Mouse (Mus musculus) forebrain, embryonic 16.5 days (tissue): Measurements from ENCODE around the gene Crtc2. TPM values are rescaled to one million over a fixed set of nuclear protein-coding genes. Genes with fewer than 3 reads are reported as not detected.

Experiments used
- ATAC-seq: fragments of 200-750 bp; cut with Nextera tagmentation; 2 replicates; pipeline ENCODE4 v1.8.0; 2017; ENCODE audit warnings: mild to moderate bottlenecking, moderate library complexity
- H3K27ac ChIP-seq: fragments of 300-500 bp; sonication (generic); 2 replicates; pipeline ENCODE4 v1.5.1; 2014; ENCODE audit warnings: low read length, control low read depth
- H3K27me3 ChIP-seq: fragments of 300-500 bp; sonication (generic); replicated peaks from 2 replicates; pipeline ENCODE4 v1.6.1; 2014; ENCODE audit warnings: low read length; ENCODE audit not compliant: control insufficient read depth, insufficient read depth
- H3K36me3 ChIP-seq: fragments of 300-500 bp; sonication (generic); 2 replicates; pipeline ENCODE4 v1.6.1; 2014; ENCODE audit not compliant: control insufficient read depth, insufficient read depth
- H3K4me1 ChIP-seq: fragments of 300-500 bp; sonication (generic); replicated peaks from 2 replicates; pipeline ENCODE4 v1.6.1; 2014; ENCODE audit warnings: low read length; ENCODE audit not compliant: control insufficient read depth, insufficient read depth
- H3K4me2 ChIP-seq: fragments of 300-500 bp; sonication (generic); 2 replicates; pipeline ENCODE4 v1.6.1; 2014; ENCODE audit warnings: mild to moderate bottlenecking, low read length, control low read depth
- H3K4me3 ChIP-seq: fragments of 300-500 bp; sonication (generic); replicated peaks from 2 replicates; pipeline ENCODE4 v1.5.1; 2014; ENCODE audit warnings: mild to moderate bottlenecking, low read length, control low read depth
- H3K9ac ChIP-seq: fragments of 300-500 bp; sonication (generic); replicated peaks from 2 replicates; pipeline ENCODE4 v1.6.1; 2014; ENCODE audit warnings: low read depth, low read length, control low read depth
- H3K9me3 ChIP-seq: fragments of 300-500 bp; sonication (generic); 2 replicates; pipeline ENCODE4 v1.6.1; 2016; ENCODE audit warnings: low read length; ENCODE audit not compliant: control insufficient read depth
- whole genome bisulfite sequencing: fragments of 180-500 bp; shearing (Covaris S2); extraction: QIAGEN DNeasy Blood & Tissue Kit; methylation state at CpG from one replicate; pipeline ENCODE4 v1.1.7; 2014; 5-methylcytosine and 5-hydroxymethylcytosine counted together
- polyA plus RNA-seq: library from polyadenylated mRNA; unstranded; fragments of >200 nt; fragmentation: Nextera tagmentation; extraction: Ambion mirVana; gene quantifications from 2 replicates; pipeline ENCODE4 v1.2.1, GENCODE M21; 2015

Gene Crtc2
- 18.5 and 23.2 TPM in 2 replicates for polyA plus RNA-seq

GRCm38 (mm10) chr3:90253653-90254418, at the start of gene Crtc2:
Gene Crtc2, plus strand, starts transcription at chr3:90254163.
- Histone ChIP-seq H3K27ac (peak within 1 kb of the TSS; percentile 60; the same call in 1 of the 2 replicates), H3K4me1 (peaks cover 21% of the 10 kb centered on the region), H3K4me3 (peak within 1 kb of the TSS; percentile 96), H3K9me3 (no peaks in the 10 kb centered on the region), H3K4me2 (peak within 1 kb of the TSS; percentile 87), H3K27me3 (no peaks in the 10 kb centered on the region), H3K36me3 (no peaks in the 10 kb centered on the region; the same call in 1 of the 2 replicates), H3K9ac (peak within 1 kb of the TSS; percentile 89)
- peak; percentile 98 for ATAC-seq
- WGBS = under 1% methylated on average over 38 of the region's 40 CpGs

- no peak overlapping the region for H3K4me3 ChIP-seq
- H3K4me2 ChIP-seq = no peak overlapping the region
- H3K4me1 ChIP-seq = no peaks in the 10 kb centered on the region
- no peaks in the 10 kb centered on the region for H3K9me3 ChIP-seq
- no peaks in the 10 kb centered on the region for H3K27me3 ChIP-seq
- H3K36me3 ChIP-seq = peaks cover 7% of the 10 kb centered on the region; the same call in 1 of the 2 replicates
- H3K9ac ChIP-seq = no peak overlapping the region
- no peak for ATAC-seq
- no peak overlapping the region for H3K27ac ChIP-seq
- 96% methylated on average over 2 of the region's 2 CpGs for WGBS
Measured at GRCm38 (mm10) chr3:90204582-90204981, 49.4 kb upstream of the Crtc2 start.

- WGBS = 91% methylated on average over 2 of the region's 2 CpGs
- peaks cover 16% of the 10 kb centered on the region for H3K4me1 ChIP-seq
- no peak for ATAC-seq
- peaks cover 28% of the 10 kb centered on the region for H3K36me3 ChIP-seq
- H3K27me3 ChIP-seq = no peaks in the 10 kb centered on the region
- H3K9me3 ChIP-seq = no peaks in the 10 kb centered on the region
- H3K9ac ChIP-seq = no peak overlapping the region
- no peak overlapping the region for H3K4me2 ChIP-seq
- H3K4me3 ChIP-seq = no peak overlapping the region
- H3K27ac ChIP-seq = no peak overlapping the region
Measured at GRCm38 (mm10) chr3:90208662-90209061, 45.3 kb upstream of the Crtc2 start.

- WGBS = 95% methylated on average over 5 of the region's 5 CpGs
- ATAC-seq = no peak
- H3K9me3 ChIP-seq = no peaks in the 10 kb centered on the region
- no peak overlapping the region for H3K4me2 ChIP-seq
- peaks cover 20% of the 10 kb centered on the region for H3K4me1 ChIP-seq
- H3K36me3 ChIP-seq = peaks cover 28% of the 10 kb centered on the region
- H3K9ac ChIP-seq = no peak overlapping the region
- no peak overlapping the region for H3K27ac ChIP-seq
- no peak overlapping the region for H3K4me3 ChIP-seq
- H3K27me3 ChIP-seq = no peaks in the 10 kb centered on the region
Measured at GRCm38 (mm10) chr3:90209908-90210566, 43.9 kb upstream of the Crtc2 start.

DNA sequence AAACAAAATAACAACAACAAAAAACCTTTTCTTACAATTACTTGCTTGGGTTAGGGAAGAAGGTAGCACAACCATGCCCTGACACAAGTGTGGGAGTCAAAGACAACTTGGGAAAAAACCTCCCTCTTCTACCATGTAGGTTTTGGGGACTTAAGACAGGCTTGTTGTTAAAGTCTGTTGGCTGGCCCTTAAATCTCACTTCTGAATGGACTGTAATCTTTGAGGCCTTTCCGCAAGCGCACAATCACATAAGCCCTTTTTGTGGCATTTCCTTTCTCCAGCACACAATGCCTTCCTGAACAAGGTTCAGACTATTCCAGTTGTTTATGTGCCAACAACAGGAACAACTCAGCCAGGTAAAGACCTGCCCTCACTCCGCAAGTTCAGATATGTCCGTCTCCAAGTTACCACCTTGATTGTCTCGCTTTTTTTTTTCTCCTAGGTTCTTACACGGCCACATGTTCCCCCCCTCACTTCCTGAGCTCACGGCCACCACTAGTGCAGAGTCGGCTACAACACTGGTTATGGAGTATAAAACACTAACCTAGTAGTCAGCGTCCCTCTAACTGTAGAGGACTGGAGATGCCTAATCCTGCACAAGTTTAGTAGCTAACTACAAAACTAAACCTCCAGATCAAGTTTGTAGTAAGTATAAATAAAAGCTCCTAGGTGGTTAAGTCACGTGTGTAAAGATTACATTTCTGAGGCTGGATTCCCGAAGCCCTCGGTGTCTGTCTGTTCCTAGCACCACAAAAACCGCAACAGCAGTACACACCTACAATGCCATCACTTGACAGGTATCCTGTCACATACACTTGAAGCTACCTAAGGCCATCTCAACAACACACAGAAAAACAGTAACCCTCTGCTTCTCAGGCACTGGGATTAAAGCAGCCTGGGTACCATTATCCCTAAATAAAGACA, 42.2 kb upstream of the Crtc2 start:
- no peak overlapping the region for H3K27ac ChIP-seq
- H3K9me3 ChIP-seq = no peaks in the 10 kb centered on the region
- H3K4me1 ChIP-seq = peaks cover 20% of the 10 kb centered on the region
- no peak overlapping the region for H3K4me3 ChIP-seq
- no peak for ATAC-seq
- no peak overlapping the region for H3K9ac ChIP-seq
- H3K27me3 ChIP-seq = no peaks in the 10 kb centered on the region
- peaks cover 28% of the 10 kb centered on the region for H3K36me3 ChIP-seq
- 81% methylated on average over 13 of the region's 13 CpGs for WGBS
- H3K4me2 ChIP-seq = peak overlapping the region; percentile 97

GRCm38 (mm10) chr3:90212723-90213122, 41.2 kb upstream of the Crtc2 start:
- ATAC-seq = no peak
- H3K4me2 ChIP-seq = peak overlapping the region; percentile 97
- peak overlapping the region; percentile 62 for H3K9ac ChIP-seq
- H3K36me3 ChIP-seq = peaks cover 27% of the 10 kb centered on the region
- H3K9me3 ChIP-seq = no peaks in the 10 kb centered on the region
- peaks cover 20% of the 10 kb centered on the region for H3K4me1 ChIP-seq
- 19% methylated on average over 5 of the region's 5 CpGs for WGBS
- no peak overlapping the region for H3K27ac ChIP-seq
- H3K27me3 ChIP-seq = no peaks in the 10 kb centered on the region
- H3K4me3 ChIP-seq = peak overlapping the region; percentile 60

DNA sequence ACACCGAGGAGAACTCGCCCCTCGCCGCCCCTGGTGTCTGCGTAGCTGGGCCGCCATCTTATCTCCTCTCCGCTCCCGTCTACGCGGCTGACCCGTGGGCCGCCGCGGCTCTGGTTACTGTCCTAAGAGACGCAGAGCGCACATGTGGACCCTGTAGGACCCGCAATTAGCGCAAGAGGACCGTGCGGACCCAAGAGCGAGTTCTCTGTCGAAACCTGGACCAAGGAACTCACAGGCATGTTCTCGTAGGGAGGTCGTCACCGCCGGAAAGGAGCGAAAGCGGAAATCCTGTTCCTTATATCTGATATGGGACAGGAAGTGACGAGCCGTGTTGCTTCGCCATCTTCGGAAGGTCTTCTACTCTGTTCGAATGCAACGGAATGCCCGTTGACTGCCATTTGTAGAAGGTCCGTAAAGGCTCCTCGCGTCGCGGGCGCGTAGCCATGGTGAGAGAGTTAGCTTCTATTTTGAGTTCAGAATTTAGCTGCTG, 40.5 kb upstream of the Crtc2 start, which contains the start of the genes Rps27 and Rab13:
TSS of gene Rps27 (minus strand) at position 275 of the 490 bp plus-strand sequence.
TSS of gene Rab13 (plus strand) at position 319 of the 490 bp plus-strand sequence.
- Histone ChIP-seq H3K4me2 (peak within 1 kb of the TSS; percentile 97), H3K27ac (peak within 1 kb of the TSS; percentile 72), H3K27me3 (no peaks in the 10 kb centered on the region), H3K4me3 (peak within 1 kb of the TSS; percentile 60), H3K36me3 (peaks cover 21% of the 10 kb centered on the region), H3K9ac (peak within 1 kb of the TSS; percentile 62), H3K4me1 (peaks cover 20% of the 10 kb centered on the region), H3K9me3 (no peaks in the 10 kb centered on the region)
- WGBS = under 1% methylated on average over 41 of the region's 42 CpGs
- peak; percentile 97 for ATAC-seq

DNA sequence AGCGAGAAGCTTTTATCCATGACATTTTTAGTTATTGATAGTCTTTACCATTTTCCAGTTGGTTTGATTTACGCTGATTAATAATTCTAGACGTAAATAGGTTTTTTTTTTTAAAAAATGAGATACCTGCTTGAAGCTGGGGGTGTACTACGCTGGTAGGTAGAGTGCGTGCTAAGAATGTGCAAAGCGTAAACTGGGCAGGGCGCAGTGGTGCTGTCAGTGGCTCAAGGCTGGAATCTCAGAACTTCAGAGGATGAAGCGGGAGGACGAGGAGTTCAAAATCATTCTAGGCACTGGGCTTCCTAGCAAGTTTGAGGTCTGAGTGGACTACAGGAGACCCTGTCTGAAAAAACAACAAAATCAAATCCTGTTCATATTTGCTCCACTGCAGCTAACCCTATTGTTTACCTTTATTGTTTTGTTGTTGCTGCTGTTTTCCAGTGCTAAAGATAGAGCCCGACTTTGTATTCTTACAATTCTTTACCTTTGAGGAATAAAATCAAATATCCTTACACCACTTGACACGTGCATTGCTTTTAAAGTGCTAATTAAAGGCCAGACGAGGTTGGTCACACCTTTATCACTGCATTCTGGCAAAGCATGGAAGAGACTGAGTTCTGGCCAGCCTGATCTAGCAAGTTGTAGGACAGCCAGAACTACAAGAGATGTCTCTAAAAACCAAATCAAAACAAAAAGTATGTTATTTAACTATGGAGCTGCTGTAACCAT, 39.8 kb upstream of the Crtc2 start:
- H3K9me3 ChIP-seq = no peaks in the 10 kb centered on the region
- H3K4me1 ChIP-seq = peaks cover 20% of the 10 kb centered on the region
- H3K9ac ChIP-seq = peak overlapping the region; percentile 51
- H3K27ac ChIP-seq = peak overlapping the region; percentile 72
- peak overlapping the region; percentile 60 for H3K4me3 ChIP-seq
- H3K27me3 ChIP-seq = no peaks in the 10 kb centered on the region
- ATAC-seq = peak; percentile 29; the same call in 1 of the 2 replicates
- H3K36me3 ChIP-seq = peaks cover 21% of the 10 kb centered on the region
- WGBS = 8% methylated on average over 12 of the region's 12 CpGs
- H3K4me2 ChIP-seq = peak overlapping the region; percentile 85
